Mouse (Mus musculus) embryonic facial prominence, embryonic 11.5 days (tissue): ENCODE results near the gene Vars. TPM values are rescaled to one million over a fixed set of nuclear protein-coding genes. Genes with fewer than 3 reads are reported as not detected.
"Not testable (repeated sequence)": the region's sequence is repeated elsewhere in the genome, so short reads cannot be mapped to it uniquely, and the experiment has no call there.

Experiments
- ATAC-seq: fragments of 200-750 bp; cut with Nextera tagmentation; replicated peaks from 2 replicates; pipeline ENCODE4 v1.8.0; 2017; ENCODE audit warnings: low read depth; ENCODE audit not compliant: insufficient number of reproducible peaks, low FRiP score, low TSS enrichment
- DNase-seq: peaks from one replicate; pipeline ENCODE4 v3.0.0-alpha.2; 2015; ENCODE audit warnings: low spot score
- H3K27ac ChIP-seq: fragments of 300-500 bp; sonication (generic); replicated peaks from 2 replicates; pipeline ENCODE4 v1.5.1; 2014; ENCODE audit warnings: mild to moderate bottlenecking, low read depth, low read length, control low read depth
- H3K27me3 ChIP-seq: fragments of 300-500 bp; sonication (generic); 2 replicates; pipeline ENCODE4 v1.6.1; 2014; ENCODE audit warnings: mild to moderate bottlenecking, low read length, moderate library complexity, mixed read lengths; ENCODE audit not compliant: control insufficient read depth, insufficient read depth
- H3K36me3 ChIP-seq: fragments of 300-500 bp; sonication (generic); replicated peaks from 2 replicates; pipeline ENCODE4 v1.6.1; 2014; ENCODE audit warnings: low read depth, mild to moderate bottlenecking, low read length, moderate library complexity, mixed read lengths; ENCODE audit not compliant: control insufficient read depth, insufficient read depth
- H3K4me1 ChIP-seq: fragments of 300-500 bp; sonication (generic); 2 replicates; pipeline ENCODE4 v1.6.1; 2014; ENCODE audit warnings: low read length, mixed read lengths; ENCODE audit not compliant: control insufficient read depth, insufficient read depth
- H3K4me2 ChIP-seq: fragments of 300-500 bp; sonication (generic); 2 replicates; pipeline ENCODE4 v1.6.1; 2014; ENCODE audit warnings: low read depth, mild to moderate bottlenecking, control low read depth, low read length, moderate library complexity
- H3K4me3 ChIP-seq: fragments of 300-500 bp; sonication (generic); 2 replicates; pipeline ENCODE4 v1.5.1; 2014; ENCODE audit warnings: low read depth, low read length, control low read depth
- H3K9ac ChIP-seq: fragments of 300-500 bp; sonication (generic); replicated peaks from 2 replicates; pipeline ENCODE4 v1.6.1; 2014; ENCODE audit warnings: mild to moderate bottlenecking, control low read depth, low read length
- H3K9me3 ChIP-seq: fragments of 300-500 bp; sonication (generic); replicated peaks from 2 replicates; pipeline ENCODE4 v1.6.1; 2016; ENCODE audit warnings: mild to moderate bottlenecking, low read length, inconsistent platforms, mixed read lengths; ENCODE audit not compliant: control insufficient read depth
- WGBS: fragments of 180-500 bp; shearing (Covaris S2); extraction: QIAGEN DNeasy Blood & Tissue Kit; methylation state at CpG from one replicate; pipeline ENCODE4 v1.1.7; 2014; 5-methylcytosine and 5-hydroxymethylcytosine counted together
- polyA plus RNA-seq: library from polyadenylated mRNA; unstranded; fragments of >200 nt; fragmentation: Nextera tagmentation; extraction: Ambion mirVana; gene quantifications from 2 replicates; pipeline ENCODE4 v1.2.1, GENCODE M21; 2014

Vars gene
- polyA plus RNA-seq, 1 experiment from 2014 or later = 73.9 TPM

DNA sequence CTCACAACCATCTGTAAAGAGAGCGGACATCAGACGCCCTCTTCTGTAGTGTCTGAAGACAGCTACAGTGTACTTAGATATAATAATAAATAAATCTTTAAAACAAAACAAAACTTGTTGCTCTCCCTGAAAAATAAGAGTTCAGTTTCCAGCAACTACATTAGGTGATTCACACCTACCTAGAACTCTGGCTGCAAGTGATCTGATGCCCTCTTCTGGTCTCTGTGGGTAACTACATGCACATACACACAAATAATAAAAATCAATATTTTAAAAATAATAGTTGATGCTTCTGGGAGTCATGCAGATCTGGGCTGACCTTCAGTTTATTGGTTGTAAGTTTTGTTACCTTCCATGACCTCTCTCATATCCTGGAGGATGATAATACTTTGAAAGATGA, 16.6 kb upstream of the Vars start:
- Histone ChIP-seq H3K4me2 (no peak overlapping the region), H3K9me3 (no peaks in the 10 kb centered on the region), H3K27me3 (no peaks in the 10 kb centered on the region), H3K36me3 (peaks cover 2% of the 10 kb centered on the region), H3K27ac (no peak overlapping the region), H3K4me3 (no peak overlapping the region), H3K9ac (no peak overlapping the region), H3K4me1 (0 out of 2 replicates have a peak, but pooled peaks cover 3% of the 10 kb centered on the region)
- ATAC-seq (no peak), DNase-seq (peak; percentile 65)
- WGBS = 68% methylated on average over 2 of the region's 2 CpGs

DNA sequence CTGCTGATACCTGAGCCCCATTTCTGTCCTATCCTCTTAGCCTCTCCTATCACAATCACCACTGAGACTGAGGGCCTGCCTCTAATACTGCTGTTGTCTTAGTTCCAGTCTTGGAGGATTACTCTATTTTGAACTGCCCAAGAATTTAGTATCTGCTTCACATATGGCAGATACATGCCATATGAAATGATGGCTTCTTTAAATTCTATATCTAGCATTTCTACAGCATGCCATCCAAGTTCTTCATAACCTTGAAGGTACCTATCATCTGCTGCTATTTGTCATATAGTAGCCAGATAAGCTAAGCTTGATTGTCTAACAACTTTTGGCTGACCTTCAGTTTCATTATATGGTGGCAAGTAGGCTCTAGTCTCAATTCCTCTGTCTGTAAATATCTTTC, 6.0 kb upstream of the Vars start:
- DNase-seq (no peak), ATAC-seq (no peak)
- H3K27me3 ChIP-seq = no peaks in the 10 kb centered on the region
- no peaks in the 10 kb centered on the region for H3K36me3 ChIP-seq
- no peaks in the 10 kb centered on the region for H3K9me3 ChIP-seq
- H3K27ac ChIP-seq = no peak overlapping the region
- no peaks in the 10 kb centered on the region; the same call in 1 of the 2 replicates for H3K4me1 ChIP-seq
- no peak overlapping the region for H3K4me2 ChIP-seq
- H3K9ac ChIP-seq = no peak overlapping the region
- H3K4me3 ChIP-seq = no peak overlapping the region

DNA sequence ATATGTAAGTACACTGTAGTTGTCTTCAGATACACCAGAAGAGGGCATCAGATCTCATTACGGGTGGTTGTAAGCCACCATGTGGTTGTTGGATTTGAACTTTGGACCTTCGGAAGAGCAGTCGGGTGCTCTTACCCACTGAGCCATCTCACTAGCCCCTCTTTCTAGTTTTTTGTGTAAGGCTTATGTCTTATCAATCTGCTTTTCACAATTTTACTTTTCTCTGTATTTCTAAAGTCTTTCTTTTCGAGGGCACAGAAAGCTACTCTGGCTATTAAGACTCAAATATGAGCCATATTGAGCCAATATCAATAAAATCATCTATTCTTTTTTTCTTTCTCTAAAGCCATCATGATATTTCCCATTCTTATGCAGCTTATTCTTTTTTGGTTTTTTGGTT, 5.6 kb upstream of the Vars start:
- not testable (repeated sequence) for H3K36me3 ChIP-seq, H3K4me3 ChIP-seq, ATAC-seq, H3K9me3 ChIP-seq, H3K4me2 ChIP-seq, DNase-seq, H3K4me1 ChIP-seq, H3K27me3 ChIP-seq, H3K9ac ChIP-seq, H3K27ac ChIP-seq
- 90% methylated on average over 4 of the region's 4 CpGs for WGBS

DNA sequence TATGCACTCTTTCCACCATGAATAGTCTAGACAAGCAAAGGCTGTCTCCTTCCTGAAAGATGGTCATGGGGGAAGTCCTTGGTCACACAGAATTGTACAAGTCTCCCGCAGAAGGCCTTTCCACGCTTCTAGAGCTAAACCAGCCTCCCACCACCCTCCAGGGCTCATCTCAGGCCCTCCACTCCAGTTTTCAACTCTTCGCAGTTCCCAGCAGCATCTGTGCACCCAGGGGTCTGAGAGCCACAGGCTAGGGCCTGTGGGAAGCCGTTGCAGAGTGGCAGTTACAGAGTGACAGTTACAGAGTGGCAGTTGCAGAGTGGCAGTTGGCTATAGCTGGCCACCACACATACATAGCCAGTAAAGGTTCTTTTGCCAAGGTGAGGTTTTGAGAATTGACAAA, 4.9 kb upstream of the Vars start:
- not testable (repeated sequence) for H3K27me3 ChIP-seq, H3K36me3 ChIP-seq, ATAC-seq, H3K27ac ChIP-seq, H3K4me3 ChIP-seq, DNase-seq, H3K4me2 ChIP-seq, H3K9ac ChIP-seq, H3K4me1 ChIP-seq, H3K9me3 ChIP-seq
- WGBS = 97% methylated on average over 4 of the region's 4 CpGs

DNA sequence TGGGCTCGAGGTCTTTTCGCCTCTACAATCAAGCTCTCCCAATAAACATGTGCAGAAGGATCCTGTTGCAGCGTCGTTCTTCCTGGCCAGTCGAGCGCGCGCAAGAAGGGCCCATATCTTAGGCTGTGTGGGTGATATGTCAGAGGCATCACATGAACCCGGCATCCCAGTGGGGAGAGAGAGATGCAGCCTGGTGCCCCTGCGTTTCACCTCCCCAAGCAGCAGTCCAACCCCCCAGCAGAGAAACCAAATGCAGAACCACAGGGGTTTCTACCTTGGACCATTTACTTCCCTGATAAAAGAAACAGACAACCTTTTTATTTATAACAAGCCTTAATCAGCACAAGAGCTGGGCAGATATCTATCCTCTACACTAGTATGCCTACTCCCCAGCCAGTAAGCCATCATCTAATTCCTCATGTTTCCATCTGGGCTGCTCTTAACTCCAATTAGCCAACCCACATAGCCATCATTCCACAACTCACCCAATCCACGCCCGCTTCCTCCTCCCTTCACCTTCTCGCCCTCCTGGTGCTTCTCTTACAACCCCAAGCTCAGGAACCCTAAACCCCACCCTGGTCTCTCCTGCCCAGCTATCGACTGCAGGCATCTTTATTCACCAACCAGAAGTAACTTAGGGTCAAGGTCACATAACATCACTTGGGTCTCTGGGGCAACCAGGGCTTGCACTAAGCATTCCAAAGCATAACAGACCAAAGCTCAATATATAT, 4.2 kb upstream of the Vars start:
- H3K9ac ChIP-seq = peak overlapping the region; percentile 22; the same call in 1 of the 2 replicates
- H3K27ac ChIP-seq = no peak overlapping the region
- H3K9me3 ChIP-seq = no peaks in the 10 kb centered on the region
- ATAC-seq (no peak), DNase-seq (no peak)
- H3K36me3 ChIP-seq = no peaks in the 10 kb centered on the region
- H3K4me3 ChIP-seq = no peak overlapping the region
- H3K4me2 ChIP-seq = no peak overlapping the region
- WGBS = 89% methylated on average over 12 of the region's 14 CpGs
- no peaks in the 10 kb centered on the region; the same call in 1 of the 2 replicates for H3K4me1 ChIP-seq
- H3K27me3 ChIP-seq = no peaks in the 10 kb centered on the region

DNA sequence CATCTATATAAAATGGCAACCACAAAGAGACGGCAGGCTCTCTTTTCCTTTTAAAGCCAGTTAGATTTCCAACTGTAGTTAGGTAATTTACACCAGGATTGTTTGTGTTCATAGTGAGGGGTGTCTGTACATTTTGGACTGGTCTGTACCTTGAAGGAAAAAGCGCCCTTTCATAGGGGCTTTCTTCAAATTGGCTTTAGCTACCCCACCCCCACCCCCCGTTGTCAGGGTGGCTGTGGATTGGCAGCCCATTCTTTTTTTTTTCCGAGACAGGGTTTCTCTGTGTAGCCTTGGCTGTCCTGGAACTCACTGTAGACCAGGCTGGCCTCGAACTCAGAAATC, 3.7 kb upstream of the Vars start:
- no peak for DNase-seq
- Histone ChIP-seq H3K9me3 (no peaks in the 10 kb centered on the region), H3K4me1 (no peaks in the 10 kb centered on the region; the same call in 1 of the 2 replicates), H3K9ac (no peak overlapping the region; the same call in 1 of the 2 replicates), H3K36me3 (no peaks in the 10 kb centered on the region), H3K4me3 (no peak overlapping the region), H3K27ac (no peak overlapping the region), H3K4me2 (no peak overlapping the region), H3K27me3 (no peaks in the 10 kb centered on the region)
- ATAC-seq = no peak
- WGBS = 82% methylated on average over 5 of the region's 5 CpGs

DNA sequence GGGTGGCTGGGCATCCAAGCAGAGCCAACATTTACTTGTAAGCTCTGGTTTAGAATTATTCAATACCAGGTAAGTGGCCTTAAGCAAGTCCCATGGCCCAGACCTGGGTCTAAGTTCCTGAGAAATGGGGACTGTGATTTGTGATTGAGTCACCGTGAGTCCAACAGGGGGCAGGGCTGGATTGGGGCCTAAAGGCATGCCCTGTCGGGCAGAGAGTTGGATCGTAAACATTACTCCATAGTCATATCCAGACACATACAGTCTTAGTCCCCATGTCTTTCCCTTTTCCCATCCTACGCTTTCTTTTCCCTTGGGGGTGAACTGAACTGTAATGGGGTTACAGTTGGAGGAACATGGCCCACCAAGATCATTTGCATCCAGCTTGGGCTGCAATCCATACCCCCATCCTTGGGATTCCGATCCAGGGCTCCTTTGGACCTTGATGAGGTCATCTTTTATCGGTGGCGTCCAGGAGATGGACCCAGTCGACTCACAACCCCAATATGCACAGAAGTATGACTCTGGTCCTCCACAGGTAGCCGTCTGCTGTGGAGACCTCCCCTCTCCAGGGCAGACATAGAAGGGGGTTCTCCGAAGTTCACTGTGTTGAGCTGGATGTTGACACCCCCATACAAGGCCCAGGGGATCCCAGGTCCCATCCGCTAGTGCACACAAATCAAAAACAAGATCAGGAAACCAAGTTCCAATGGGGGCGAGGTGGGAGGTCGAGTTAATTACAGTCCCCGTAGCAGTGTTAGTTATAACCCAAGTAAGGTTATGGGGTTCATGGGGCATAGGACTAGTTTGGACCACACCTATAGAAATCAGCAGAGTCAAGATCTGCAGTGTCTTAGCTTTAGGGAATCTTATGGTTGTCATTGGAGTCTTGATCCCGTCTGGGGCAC, 2.0 kb upstream of the Vars start:
- H3K36me3 ChIP-seq = no peaks in the 10 kb centered on the region

More for the DNA sequence above, 2.0 kb upstream of the Vars start:
- 92% methylated on average over 15 of the region's 15 CpGs for WGBS
- DNase-seq (no peak), ATAC-seq (no peak)
- no peak overlapping the region for H3K27ac ChIP-seq
- no peak overlapping the region; the same call in 1 of the 2 replicates for H3K4me2 ChIP-seq
- H3K9ac ChIP-seq = no peak overlapping the region
- H3K4me3 ChIP-seq = no peak overlapping the region
- peaks cover 3% of the 10 kb centered on the region; the same call in 1 of the 2 replicates for H3K4me1 ChIP-seq
- H3K9me3 ChIP-seq = no peaks in the 10 kb centered on the region
- no peaks in the 10 kb centered on the region for H3K27me3 ChIP-seq
